Mouse (Mus musculus): Measurements from ENCODE around the gene Agbl4. TPM values are rescaled to one million over a fixed set of nuclear protein-coding genes. Genes with fewer than 3 reads are reported as not detected.

Agbl4 gene
- polyA plus RNA-seq, 1 experiment from 2014 or later, result 0.13 TPM

- WGBS, result 37% methylated on average over 4 of the region's 4 CpGs
- H3K36me3 ChIP-seq, result no peaks in the 10 kb centered on the region
- no peak overlapping the region for H3K27ac ChIP-seq
- no peaks in the 10 kb centered on the region for H3K4me1 ChIP-seq
- no peak overlapping the region for H3K4me3 ChIP-seq (replicated peaks)
- ATAC-seq (ENCODE audit: insufficient read depth, low FRiP score, low read depth), result no peak
- H3K9ac ChIP-seq, result no peak overlapping the region
- no peak overlapping the region for H3K4me2 ChIP-seq
- H3K9me3 ChIP-seq, result no peaks in the 10 kb centered on the region
- H3K27me3 ChIP-seq (replicated peaks), result no peaks in the 10 kb centered on the region
These were observed 959.2 kb downstream of the Agbl4 start for GRCm38 (mm10) chr4:111356584-111357115.

- ATAC-seq (ENCODE audit: insufficient read depth, low FRiP score, low read depth), result no peak
- Histone ChIP-seq H3K36me3 (no peaks in the 10 kb centered on the region), H3K27me3 (replicated peaks) (no peaks in the 10 kb centered on the region), H3K4me1 (no peaks in the 10 kb centered on the region), H3K9me3 (no peaks in the 10 kb centered on the region), H3K27ac (no peak overlapping the region), H3K9ac (no peak overlapping the region), H3K4me3 (replicated peaks) (no peak overlapping the region), H3K4me2 (no peak overlapping the region)
- 44% methylated on average over 3 of the region's 3 CpGs for whole genome bisulfite sequencing
These were observed 959.7 kb downstream of the Agbl4 start for GRCm38 (mm10) chr4:111357176-111357575.

GRCm38 (mm10) chr4:111364199-111364598 lies 966.7 kb downstream of the Agbl4 start:
- Histone ChIP-seq H3K4me3 (replicated peaks) (no peak overlapping the region), H3K27me3 (replicated peaks) (no peaks in the 10 kb centered on the region), H3K9me3 (no peaks in the 10 kb centered on the region), H3K36me3 (no peaks in the 10 kb centered on the region), H3K4me2 (no peak overlapping the region), H3K27ac (no peak overlapping the region), H3K4me1 (no peaks in the 10 kb centered on the region), H3K9ac (no peak overlapping the region)
- ATAC-seq (ENCODE audit: insufficient read depth, low FRiP score, low read depth), result no peak
- 79% methylated on average over 2 of the region's 2 CpGs for WGBS

- 65% methylated on average over 2 of the region's 2 CpGs for WGBS
These were observed 970.3 kb downstream of the Agbl4 start for GRCm38 (mm10) chr4:111367771-111368170.

GRCm38 (mm10) chr4:111377159-111377558 lies 979.7 kb downstream of the Agbl4 start:
- Histone ChIP-seq H3K27ac (no peak overlapping the region), H3K4me3 (replicated peaks) (no peak overlapping the region), H3K36me3 (no peaks in the 10 kb centered on the region), H3K4me1 (no peaks in the 10 kb centered on the region), H3K4me2 (no peak overlapping the region), H3K27me3 (replicated peaks) (no peaks in the 10 kb centered on the region), H3K9ac (no peak overlapping the region), H3K9me3 (no peaks in the 10 kb centered on the region)
- ATAC-seq (ENCODE audit: insufficient read depth, low FRiP score, low read depth), result no peak

More at GRCm38 (mm10) chr4:111367771-111368170, 970.3 kb downstream of the Agbl4 start:
- ATAC-seq (ENCODE audit: insufficient read depth, low FRiP score, low read depth), result no peak
- Histone ChIP-seq H3K4me2 (no peak overlapping the region), H3K36me3 (no peaks in the 10 kb centered on the region), H3K4me1 (no peaks in the 10 kb centered on the region), H3K27ac (no peak overlapping the region), H3K9me3 (no peaks in the 10 kb centered on the region), H3K27me3 (replicated peaks) (no peaks in the 10 kb centered on the region), H3K4me3 (replicated peaks) (no peak overlapping the region), H3K9ac (no peak overlapping the region)

- no peak overlapping the region for H3K27ac ChIP-seq
- ATAC-seq (ENCODE audit: insufficient read depth, low FRiP score, low read depth), result no peak
- no peak overlapping the region for H3K4me2 ChIP-seq
- H3K4me3 ChIP-seq (replicated peaks), result no peak overlapping the region
- whole genome bisulfite sequencing, result 90% methylated on average over 3 of the region's 3 CpGs
- H3K27me3 ChIP-seq (replicated peaks), result no peaks in the 10 kb centered on the region
- H3K9ac ChIP-seq, result no peak overlapping the region
- no peaks in the 10 kb centered on the region for H3K9me3 ChIP-seq
- H3K36me3 ChIP-seq, result no peaks in the 10 kb centered on the region
- H3K4me1 ChIP-seq, result no peaks in the 10 kb centered on the region
These were observed 980.6 kb downstream of the Agbl4 start for GRCm38 (mm10) chr4:111378071-111378470.

- no peaks in the 10 kb centered on the region for H3K27me3 ChIP-seq (replicated peaks)
- no peak overlapping the region for H3K9ac ChIP-seq
- H3K4me2 ChIP-seq, result no peak overlapping the region
- no peaks in the 10 kb centered on the region for H3K9me3 ChIP-seq
- H3K4me3 ChIP-seq (replicated peaks), result no peak overlapping the region
- no peak overlapping the region for H3K27ac ChIP-seq
- no peaks in the 10 kb centered on the region for H3K4me1 ChIP-seq
- H3K36me3 ChIP-seq, result no peaks in the 10 kb centered on the region
- ATAC-seq (ENCODE audit: insufficient read depth, low FRiP score, low read depth), result no peak
- WGBS, result 67% methylated on average over 2 of the region's 2 CpGs
These were observed 985.6 kb downstream of the Agbl4 start for GRCm38 (mm10) chr4:111383101-111383500.

GRCm38 (mm10) chr4:111390736-111391135 lies 993.3 kb downstream of the Agbl4 start:
- ATAC-seq (ENCODE audit: insufficient read depth, low FRiP score, low read depth), result no peak
- Histone ChIP-seq H3K27ac (no peak overlapping the region), H3K27me3 (replicated peaks) (no peaks in the 10 kb centered on the region), H3K4me3 (replicated peaks) (no peak overlapping the region), H3K36me3 (no peaks in the 10 kb centered on the region), H3K4me2 (no peak overlapping the region), H3K4me1 (no peaks in the 10 kb centered on the region), H3K9ac (no peak overlapping the region), H3K9me3 (no peaks in the 10 kb centered on the region)

GRCm38 (mm10) chr4:111399784-111400183 lies 1002.3 kb downstream of the Agbl4 start:
- Histone ChIP-seq H3K9ac (no peak overlapping the region), H3K4me2 (no peak overlapping the region)

GRCm38 (mm10) chr4:111400676-111401075 lies 1003.2 kb downstream of the Agbl4 start:
- 36% methylated on average over 2 of the region's 2 CpGs for WGBS
- Histone ChIP-seq H3K36me3 (no peaks in the 10 kb centered on the region), H3K4me3 (replicated peaks) (no peak overlapping the region), H3K4me2 (no peak overlapping the region), H3K9me3 (no peaks in the 10 kb centered on the region), H3K4me1 (no peaks in the 10 kb centered on the region), H3K27me3 (replicated peaks) (no peaks in the 10 kb centered on the region), H3K9ac (no peak overlapping the region), H3K27ac (no peak overlapping the region)
- ATAC-seq (ENCODE audit: insufficient read depth, low FRiP score, low read depth), result no peak

More at GRCm38 (mm10) chr4:111399784-111400183, 1002.3 kb downstream of the Agbl4 start:
- H3K9me3 ChIP-seq, result no peaks in the 10 kb centered on the region
- no peaks in the 10 kb centered on the region for H3K27me3 ChIP-seq (replicated peaks)
- H3K27ac ChIP-seq, result no peak overlapping the region
- H3K4me3 ChIP-seq (replicated peaks), result no peak overlapping the region
- no peaks in the 10 kb centered on the region for H3K4me1 ChIP-seq
- ATAC-seq (ENCODE audit: insufficient read depth, low FRiP score, low read depth), result no peak
- no peaks in the 10 kb centered on the region for H3K36me3 ChIP-seq

- no peak overlapping the region for H3K4me3 ChIP-seq (replicated peaks)
- no peaks in the 10 kb centered on the region for H3K36me3 ChIP-seq
- ATAC-seq (ENCODE audit: insufficient read depth, low FRiP score, low read depth), result 0 out of 2 replicates have a peak, but pooled peaks have one; percentile 18
- H3K9ac ChIP-seq, result no peak overlapping the region
- H3K4me2 ChIP-seq, result no peak overlapping the region
- H3K9me3 ChIP-seq, result no peaks in the 10 kb centered on the region
- no peaks in the 10 kb centered on the region for H3K4me1 ChIP-seq
- WGBS, result 29% methylated on average over 1 of the region's 1 CpGs
- peak overlapping the region; percentile 38; the same call in 1 of the 2 replicates for H3K27ac ChIP-seq
- no peaks in the 10 kb centered on the region for H3K27me3 ChIP-seq (replicated peaks)
These were observed 1005.8 kb downstream of the Agbl4 start for GRCm38 (mm10) chr4:111403243-111403642.

GRCm38 (mm10) chr4:111410731-111411130 lies 1013.3 kb downstream of the Agbl4 start:
- Histone ChIP-seq H3K9me3 (no peaks in the 10 kb centered on the region), H3K27ac (no peak overlapping the region), H3K4me3 (replicated peaks) (no peak overlapping the region), H3K9ac (no peak overlapping the region), H3K4me1 (0 out of 2 replicates have a peak, but pooled peaks cover 4% of the 10 kb centered on the region), H3K4me2 (no peak overlapping the region), H3K36me3 (no peaks in the 10 kb centered on the region), H3K27me3 (replicated peaks) (no peaks in the 10 kb centered on the region)
- WGBS, result 69% methylated on average over 4 of the region's 4 CpGs
- ATAC-seq (ENCODE audit: insufficient read depth, low FRiP score, low read depth), result no peak

GRCm38 (mm10) chr4:111414399-111414798 lies 1016.9 kb downstream of the Agbl4 start:
- Histone ChIP-seq H3K4me3 (replicated peaks) (peak overlapping the region; percentile 79), H3K4me1 (peaks cover 15% of the 10 kb centered on the region; the same call in 1 of the 2 replicates), H3K4me2 (peak overlapping the region; percentile 68), H3K27ac (peak overlapping the region; percentile 86), H3K36me3 (0 out of 2 replicates have a peak, but pooled peaks cover 5% of the 10 kb centered on the region), H3K9me3 (no peaks in the 10 kb centered on the region), H3K9ac (peak overlapping the region; percentile 79; the same call in 1 of the 2 replicates), H3K27me3 (replicated peaks) (no peaks in the 10 kb centered on the region)
- WGBS, result 1% methylated on average over 6 of the region's 6 CpGs
- ATAC-seq (ENCODE audit: insufficient read depth, low FRiP score, low read depth), result peak; percentile 46; the same call in 1 of the 2 replicates
